In genomic region chr15:6340347-6340746, GRCm38 (mm10) we compare ENCODE assay signal across 28 mouse cellular contexts. TPM values are rescaled to one million over a fixed set of nuclear protein-coding genes. Genes with fewer than 3 reads are reported as not detected.
DNase-seq lines count a peak whose midpoint lies in the region; ATAC-seq and TF ChIP-seq lines count a peak whose summit lies in the region.
"Had no signal": no experiment of that assay in that cellular context is flagged by ENCODE, and none has a peak within 500 bp of the region (broad histone marks: within the 10 kb centered on the region; RNA-seq: fewer than 3 reads in every experiment).

No protein-coding gene starts in this region.

- no peak for TF ChIP-seq POLR2A in heart, adult 2 months (IDR thresholded peaks at IDR 0.05; ENCODE audit: insufficient read depth, low read depth, low read length)

- no peak for TF ChIP-seq CTCF in heart, adult 2 months (IDR thresholded peaks at IDR 0.05)

- no peak overlapping the region for H3K9ac ChIP-seq in heart, adult 2 months (ENCODE audit: low read depth, low read length)
- no peak overlapping the region for H3K9ac ChIP-seq in midbrain, embryonic 11.5 days (ENCODE audit: low read length)
- H3K9ac ChIP-seq in midbrain, embryonic 16.5 days (ENCODE audit: low read depth, low read length), result no peak overlapping the region
- H3K9ac ChIP-seq: forebrain, embryonic 13.5 days; hindbrain, embryonic 15.5 days; kidney, embryonic 15.5 days; limb, embryonic 13.5 days; liver, embryonic 14.5 days; lung, embryonic 15.5 days; midbrain, embryonic 12.5 days; neural tube, embryonic 15.5 days had no signal

- WGBS in heart, adult 2 months, result 66% methylated on average over 6 of the region's 6 CpGs
- 86% methylated on average over 6 of the region's 6 CpGs for WGBS in midbrain, embryonic 11.5 days
- 82% methylated on average over 6 of the region's 6 CpGs for WGBS in midbrain, embryonic 16.5 days

- no peaks in the 10 kb centered on the region for H3K79me2 ChIP-seq in heart, adult 2 months (replicated peaks; ENCODE audit: control insufficient read depth, insufficient read depth, low read length)

- intact Hi-C loops in heart, adult 2 months (cut with DNase I), result no loop called here
- intact Hi-C loops in left cerebral cortex, postnatal 14 days (cut with DNase I), result no loop called here

- no peaks in the 10 kb centered on the region for H3K9me3 ChIP-seq in midbrain, embryonic 11.5 days (ENCODE audit: control insufficient read depth, low read length)
- no peaks in the 10 kb centered on the region for H3K9me3 ChIP-seq in midbrain, embryonic 16.5 days (replicated peaks; ENCODE audit: control insufficient read depth, low read length, poor library complexity, severe bottlenecking)
- H3K9me3 ChIP-seq: forebrain, embryonic 13.5 days; hindbrain, embryonic 10.5 days; hindbrain, embryonic 15.5 days; kidney, embryonic 15.5 days; limb, embryonic 13.5 days; lung, embryonic 15.5 days; midbrain, embryonic 12.5 days; neural tube, embryonic 15.5 days had no signal

- no peak for TF ChIP-seq EP300 in heart, adult 2 months (IDR thresholded peaks at IDR 0.05; ENCODE audit: insufficient read depth, low read depth, low read length)

- H3K4me1 ChIP-seq in heart, adult 2 months (ENCODE audit: control insufficient read depth, insufficient read depth, low read length), result no peaks in the 10 kb centered on the region; the same call in 1 of the 2 replicates
- H3K4me1 ChIP-seq in midbrain, embryonic 11.5 days (ENCODE audit: control insufficient read depth, insufficient read depth, low read length), result no peaks in the 10 kb centered on the region
- H3K4me1 ChIP-seq in midbrain, embryonic 16.5 days (ENCODE audit: control insufficient read depth, insufficient read depth, low read length), result no peaks in the 10 kb centered on the region
- H3K4me1 ChIP-seq: forebrain, embryonic 13.5 days; hindbrain, embryonic 10.5 days; hindbrain, embryonic 15.5 days; kidney, embryonic 15.5 days; limb, embryonic 13.5 days; lung, embryonic 15.5 days; midbrain, embryonic 12.5 days; neural tube, embryonic 15.5 days had no signal

- no peak overlapping the region for H3K27ac ChIP-seq in heart, adult 2 months
- no peak overlapping the region for H3K27ac ChIP-seq in midbrain, embryonic 11.5 days (ENCODE audit: low read depth, low read length)
- H3K27ac ChIP-seq in midbrain, embryonic 16.5 days (ENCODE audit: low read length), result no peak overlapping the region
- H3K27ac ChIP-seq: forebrain, embryonic 13.5 days; hindbrain, embryonic 10.5 days; hindbrain, embryonic 15.5 days; kidney, embryonic 15.5 days; limb, embryonic 13.5 days; liver, embryonic 14.5 days; lung, embryonic 15.5 days; midbrain, embryonic 12.5 days; neural tube, embryonic 15.5 days; stomach, postnatal 0 days had no signal

- peak; percentile 45 for DNase-seq in heart, adult 8-10 months (ENCODE audit: low spot score)
- no peak for DNase-seq in heart, adult 2 months
- DNase-seq in midbrain, embryonic 11.5 days (ENCODE audit: low spot score, missing footprints), result peak; percentile 76
- DNase-seq in left cerebral cortex, postnatal 14 days (ENCODE audit: low spot score in 2 of 2), result no peak
- no peak for DNase-seq in kidney, adult 11 months
- DNase-seq: adrenal gland, postnatal 14 days; cerebellum, adult 18-20 months; cerebellum, postnatal 14 days; gastrocnemius, postnatal 25 days; heart, postnatal 14 days; kidney, adult 18-20 months; spleen, adult 18-20 months; thymus, adult 2 months; thymus, postnatal 36 days had no signal

- no peak overlapping the region for H3K4me2 ChIP-seq in midbrain, embryonic 11.5 days
- no peak overlapping the region for H3K4me2 ChIP-seq in midbrain, embryonic 16.5 days (ENCODE audit: low read length)
- H3K4me2 ChIP-seq: forebrain, embryonic 13.5 days; hindbrain, embryonic 15.5 days; kidney, embryonic 15.5 days; limb, embryonic 13.5 days; lung, embryonic 15.5 days; midbrain, embryonic 12.5 days; neural tube, embryonic 15.5 days had no signal

- H3K4me3 ChIP-seq in heart, adult 2 months, result no peak overlapping the region
- no peak overlapping the region for H3K4me3 ChIP-seq in midbrain, embryonic 11.5 days (ENCODE audit: low read depth, low read length)
- no peak overlapping the region for H3K4me3 ChIP-seq in midbrain, embryonic 16.5 days (ENCODE audit: low read depth, low read length)
- H3K4me3 ChIP-seq: forebrain, embryonic 13.5 days; hindbrain, embryonic 10.5 days; hindbrain, embryonic 15.5 days; kidney, embryonic 15.5 days; limb, embryonic 13.5 days; lung, embryonic 15.5 days; midbrain, embryonic 12.5 days; neural tube, embryonic 15.5 days had no signal

- ATAC-seq in midbrain, embryonic 11.5 days (ENCODE audit: low FRiP score), result no peak
- ATAC-seq in midbrain, embryonic 16.5 days, result no peak
- peak; percentile 49 for ATAC-seq in megakaryocyte progenitor cell, adult 5-6 weeks (replicated peaks; ENCODE audit: poor library complexity)
- ATAC-seq: forebrain, embryonic 13.5 days; inflammation-experienced regulatory T-cells, adult 6 months had no signal

- H3K36me3 ChIP-seq in heart, adult 2 months (ENCODE audit: control insufficient read depth, insufficient read depth, low read length), result no peaks in the 10 kb centered on the region
- H3K36me3 ChIP-seq in midbrain, embryonic 11.5 days (ENCODE audit: control insufficient read depth, insufficient read depth, low read length), result no peaks in the 10 kb centered on the region
- H3K36me3 ChIP-seq in midbrain, embryonic 16.5 days (ENCODE audit: control insufficient read depth, insufficient read depth, low read length), result no peaks in the 10 kb centered on the region
- H3K36me3 ChIP-seq: hindbrain, embryonic 10.5 days; hindbrain, embryonic 15.5 days; kidney, embryonic 15.5 days; limb, embryonic 13.5 days; lung, embryonic 15.5 days; midbrain, embryonic 12.5 days; neural tube, embryonic 15.5 days had no signal

- H3K27me3 ChIP-seq in heart, adult 2 months (ENCODE audit: control insufficient read depth, insufficient read depth, low read length), result no peaks in the 10 kb centered on the region
- no peaks in the 10 kb centered on the region for H3K27me3 ChIP-seq in midbrain, embryonic 11.5 days (ENCODE audit: control insufficient read depth, insufficient read depth, low read length)
- H3K27me3 ChIP-seq in midbrain, embryonic 16.5 days (ENCODE audit: control insufficient read depth, insufficient read depth, low read depth, low read length), result no peaks in the 10 kb centered on the region
- H3K27me3 ChIP-seq: forebrain, embryonic 13.5 days; hindbrain, embryonic 15.5 days; kidney, embryonic 15.5 days; limb, embryonic 13.5 days; lung, embryonic 15.5 days; midbrain, embryonic 12.5 days; neural tube, embryonic 15.5 days had no signal

RNA-seq across cellular contexts. Expression of gene Dab2, which starts 40.8 kb away (rescaled TPM):
- total RNA-seq in heart, adult 8-10 months (2022), result 10 to 100 TPM; 18.9 to 27.1 (median 22.0) TPM
- 10 to 100 TPM; 24.0 to 35.2 TPM for total RNA-seq in heart, adult 2 months (2021)
- 27.3 and 33.3 TPM in 2 replicates for polyA plus RNA-seq in heart, adult 2 months (2012; rRNA removed)
- 62.1 and 85.2 TPM in 2 replicates for polyA plus RNA-seq in midbrain, embryonic 11.5 days (2014; fragmentation: Nextera tagmentation; extraction: Ambion mirVana)
- 15.1 and 19.4 TPM in 2 replicates for polyA plus RNA-seq in midbrain, embryonic 16.5 days (2015; fragmentation: Nextera tagmentation; extraction: Ambion mirVana)
- 3.4 and 3.9 TPM in 2 replicates for total RNA-seq in megakaryocyte progenitor cell, adult 5-6 weeks (2015)
- total RNA-seq in megakaryocyte progenitor cell, adult 5-6 weeks (2017), result 0.75 and 3.0 TPM in 2 replicates
- 10 to 100 TPM; 20.0 to 21.3 TPM for total RNA-seq in left cerebral cortex, postnatal 14 days (2021)
- total RNA-seq: MEL had no signal

Comparison
In these comparisons a context has a peak if more than half of its experiments do, and no peak if none do; other contexts are left out.
1. DNase-seq: peak in heart, adult 8-10 months (single experiment) and midbrain, embryonic 11.5 days (single experiment); none in heart, adult 2 months (0 of 2), left cerebral cortex, postnatal 14 days (0 of 2) and kidney, adult 11 months (single experiment).
2. RNA of gene Dab2, which starts 40.8 kb away (total RNA-seq): 24.0 to 35.2 TPM in heart, adult 2 months, 18.9 to 27.1 TPM in heart, adult 8-10 months and 20.0 to 21.3 TPM in left cerebral cortex, postnatal 14 days; 0.75 to 3.9 TPM in megakaryocyte progenitor cell, adult 5-6 weeks; every median in the first group is over 4 times any median in the second.